In genomic region chr4:152095937-152096910, GRCm38 (mm10) we compare ENCODE assay signal across 1 mouse cellular context.
TF ChIP-seq lines count a peak whose summit lies in the region.

No protein-coding gene starts in this region.

TF ChIP-seq in MEL, 35 proteins besides CTCF, POLR2A, EP300 and RAD21:
- TF ChIP-seq TBP (IDR thresholded peaks at IDR 0.05; ENCODE audit: low read depth, low read length) (0 out of 2 replicates have a peak, but pooled peaks have one; percentile 18), ELF1 (IDR thresholded peaks at IDR 0.05; ENCODE audit: low read depth, low read length) (peak; percentile 69; the same call in 1 of the 2 replicates), GATA1 (IDR thresholded peaks at IDR 0.05; ENCODE audit: low read depth, low read length) (peak; percentile 82), TCF12 (IDR thresholded peaks at IDR 0.05; ENCODE audit: low read depth, low read length) (peak; percentile 84), USF1 (IDR thresholded peaks at IDR 0.05; ENCODE audit: low read depth, low read length) (peak; percentile 59), HCFC1 (IDR thresholded peaks at IDR 0.05; ENCODE audit: low read depth, low read length) (0 out of 2 replicates have a peak, but pooled peaks have one; percentile 44), MXI1 (IDR thresholded peaks at IDR 0.05; ENCODE audit: low read depth, low read length) (0 out of 2 replicates have a peak, but pooled peaks have one; percentile 46), MAZ (IDR thresholded peaks at IDR 0.05; ENCODE audit: low read depth, low read length) (peak; percentile 90), MYB (IDR thresholded peaks at IDR 0.05; ENCODE audit: low read depth, low read length) (peak; percentile 33; the same call in 1 of the 2 replicates), MEF2A (IDR thresholded peaks at IDR 0.05; ENCODE audit: extremely low read depth, insufficient replicate concordance, low read depth, low read length, poor library complexity, severe bottlenecking) (no peak; the same call in 1 of the 2 replicates), RCOR1 (IDR thresholded peaks at IDR 0.05; ENCODE audit: low read depth, low read length) (peak; percentile 67; the same call in 1 of the 2 replicates), ETS1 (IDR thresholded peaks at IDR 0.05; ENCODE audit: low read depth, low read length) (peak; percentile 53; the same call in 1 of the 2 replicates), SIN3A (IDR thresholded peaks at IDR 0.05; ENCODE audit: low read length) (peak; percentile 59), NELFE (IDR thresholded peaks at IDR 0.05; ENCODE audit: low read depth, low read length) (no peak), ZMIZ1 (IDR thresholded peaks at IDR 0.05; ENCODE audit: low read depth, low read length) (no peak), SMC3 (IDR thresholded peaks at IDR 0.05; ENCODE audit: low read depth, low read length) (peak; percentile 73), ZNF384 (IDR thresholded peaks at IDR 0.05; ENCODE audit: low read depth, low read length) (no peak)
TF ChIP-seq in MEL: peak in this region for 13.
